Comparison of ENCODE assay signal across 8 mouse cellular contexts in genomic region chr2:52930106-52930868, GRCm38 (mm10).
DNase-seq lines count a peak whose midpoint lies in the region; ATAC-seq lines count a peak whose summit lies in the region.

No protein-coding gene starts in this region.

- peak; percentile 58 for ATAC-seq in hindbrain, embryonic 14.5 days (ENCODE audit: low FRiP score)
- no peak for ATAC-seq in hindbrain, embryonic 12.5 days (ENCODE audit: low FRiP score)
- peak; percentile 70 for ATAC-seq in lung, embryonic 16.5 days (ENCODE audit: low read depth)
- ATAC-seq in intestine, embryonic 15.5 days, result no peak

- peaks cover 23% of the 10 kb centered on the region for H3K4me1 ChIP-seq in hindbrain, embryonic 14.5 days (replicated peaks; ENCODE audit: control insufficient read depth, insufficient read depth, low read length)
- peaks cover 17% of the 10 kb centered on the region for H3K4me1 ChIP-seq in hindbrain, embryonic 12.5 days
- H3K4me1 ChIP-seq in lung, embryonic 16.5 days (replicated peaks; ENCODE audit: control insufficient read depth, insufficient read depth, low read length), result peaks cover 6% of the 10 kb centered on the region; the same call in 1 of the 2 replicates
- no peaks in the 10 kb centered on the region for H3K4me1 ChIP-seq in intestine, embryonic 15.5 days (replicated peaks)

- H3K9me3 ChIP-seq in hindbrain, embryonic 14.5 days (ENCODE audit: control insufficient read depth, low read length), result no peaks in the 10 kb centered on the region
- no peaks in the 10 kb centered on the region for H3K9me3 ChIP-seq in hindbrain, embryonic 12.5 days (replicated peaks)
- no peaks in the 10 kb centered on the region for H3K9me3 ChIP-seq in lung, embryonic 16.5 days (ENCODE audit: control insufficient read depth, low read length)
- H3K9me3 ChIP-seq in intestine, embryonic 15.5 days, result no peaks in the 10 kb centered on the region

- no peak overlapping the region for H3K4me2 ChIP-seq in hindbrain, embryonic 14.5 days (replicated peaks)
- no peak overlapping the region for H3K4me2 ChIP-seq in hindbrain, embryonic 12.5 days (replicated peaks)
- no peak overlapping the region for H3K4me2 ChIP-seq in lung, embryonic 16.5 days (ENCODE audit: low read depth, low read length)
- no peak overlapping the region for H3K4me2 ChIP-seq in intestine, embryonic 15.5 days (replicated peaks)

- peak; percentile 56 for DNase-seq in hindbrain, embryonic 14.5 days (ENCODE audit: low spot score)
- DNase-seq in Muller cell, postnatal 12 days (ENCODE audit: inconsistent ontology term), result peak; percentile 80
- DNase-seq in cerebellum, adult 9-10 months, result peak; percentile 70
- DNase-seq in heart, postnatal 4 days, result peak; percentile 54
- no peak for DNase-seq in retina, embryonic 14.5 days (ENCODE audit: low spot score)

- H3K27me3 ChIP-seq in hindbrain, embryonic 14.5 days (ENCODE audit: control insufficient read depth, insufficient read depth, low read length), result no peaks in the 10 kb centered on the region
- no peaks in the 10 kb centered on the region for H3K27me3 ChIP-seq in hindbrain, embryonic 12.5 days
- H3K27me3 ChIP-seq in lung, embryonic 16.5 days (ENCODE audit: control insufficient read depth, insufficient read depth, low read depth, low read length), result no peaks in the 10 kb centered on the region
- H3K27me3 ChIP-seq in intestine, embryonic 15.5 days (replicated peaks), result no peaks in the 10 kb centered on the region

- H3K4me3 ChIP-seq in hindbrain, embryonic 14.5 days (replicated peaks; ENCODE audit: low read length), result no peak overlapping the region
- H3K4me3 ChIP-seq in hindbrain, embryonic 12.5 days, result no peak overlapping the region
- H3K4me3 ChIP-seq in lung, embryonic 16.5 days (ENCODE audit: low read length), result no peak overlapping the region
- H3K4me3 ChIP-seq in intestine, embryonic 15.5 days (replicated peaks), result no peak overlapping the region

- no peak overlapping the region for H3K9ac ChIP-seq in hindbrain, embryonic 14.5 days
- no peak overlapping the region for H3K9ac ChIP-seq in hindbrain, embryonic 12.5 days
- no peak overlapping the region for H3K9ac ChIP-seq in lung, embryonic 16.5 days (ENCODE audit: low read length)
- no peak overlapping the region for H3K9ac ChIP-seq in intestine, embryonic 15.5 days

- H3K36me3 ChIP-seq in hindbrain, embryonic 14.5 days (replicated peaks; ENCODE audit: control insufficient read depth, insufficient read depth), result no peaks in the 10 kb centered on the region
- no peaks in the 10 kb centered on the region for H3K36me3 ChIP-seq in hindbrain, embryonic 12.5 days
- no peaks in the 10 kb centered on the region for H3K36me3 ChIP-seq in lung, embryonic 16.5 days (ENCODE audit: control insufficient read depth, insufficient read depth, low read length)
- no peaks in the 10 kb centered on the region for H3K36me3 ChIP-seq in intestine, embryonic 15.5 days

- WGBS in hindbrain, embryonic 14.5 days, result 81% methylated on average over 5 of the region's 5 CpGs
- WGBS in hindbrain, embryonic 12.5 days, result 81% methylated on average over 5 of the region's 5 CpGs
- 74% methylated on average over 5 of the region's 5 CpGs for WGBS in lung, embryonic 16.5 days
- 73% methylated on average over 5 of the region's 5 CpGs for WGBS in intestine, embryonic 15.5 days

- H3K27ac ChIP-seq in hindbrain, embryonic 14.5 days, result 0 out of 2 replicates have a peak overlapping the region, but pooled peaks have one; percentile 20
- no peak overlapping the region for H3K27ac ChIP-seq in hindbrain, embryonic 12.5 days
- H3K27ac ChIP-seq in lung, embryonic 16.5 days (ENCODE audit: low read length), result no peak overlapping the region
- no peak overlapping the region for H3K27ac ChIP-seq in intestine, embryonic 15.5 days

Comparison
In these comparisons a context has a peak if more than half of its experiments do, and no peak if none do; other contexts are left out.
1. ATAC-seq: peak in hindbrain, embryonic 14.5 days (single experiment) and lung, embryonic 16.5 days (single experiment); none in hindbrain, embryonic 12.5 days (single experiment) and intestine, embryonic 15.5 days (single experiment).